Mouse (Mus musculus): ENCODE data around the gene Vps53. TPM values are rescaled to one million over a fixed set of nuclear protein-coding genes. Genes with fewer than 3 reads are reported as not detected.
"Not testable (repeated sequence)": the region's sequence is repeated elsewhere in the genome, so short reads cannot be mapped to it uniquely, and the experiment has no call there.

Gene Vps53
- total RNA-seq, 1 experiment from 2014 or later, result 55.1 TPM

- no peak for DNase-seq
Observed at GRCm38 (mm10) chr11:76010838-76011624, 168.4 kb downstream of the Vps53 start.

GRCm38 (mm10) chr11:76009101-76009500, 170.3 kb downstream of the Vps53 start:
- DNase-seq, result no peak

GRCm38 (mm10) chr11:76008162-76008561, 171.3 kb downstream of the Vps53 start:
- no peak for DNase-seq

- not testable (repeated sequence) for DNase-seq
Observed at GRCm38 (mm10) chr11:76004276-76004675, 175.2 kb downstream of the Vps53 start.

- DNase-seq, result no peak
Observed at GRCm38 (mm10) chr11:76001237-76001878, 178.1 kb downstream of the Vps53 start.

- no peak for DNase-seq
Observed at GRCm38 (mm10) chr11:76000701-76001100, 178.7 kb downstream of the Vps53 start.

GRCm38 (mm10) chr11:75999440-76000155, 179.8 kb downstream of the Vps53 start, which contains the start of gene 1700016K19Rik:
Gene 1700016K19Rik, plus strand, starts transcription at chr11:75999912.
- DNase-seq, result peak; percentile 77

Other genes starting within 250 kb of the Vps53 start
- gene Rph3al, start 241.2 kb downstream of the Vps53 start, total RNA-seq (2021), result 17.2 and 19.4 TPM in 2 replicates
- gene 1700016K19Rik, start 179.7 kb downstream of the Vps53 start, total RNA-seq (2021), result not detected in 2 replicates
- gene Rflnb, start 151.9 kb downstream of the Vps53 start, total RNA-seq (2021), result 19.3 and 20.2 TPM in 2 replicates
- 6.8 and 9.2 TPM in 2 replicates for gene Fam57a, start within 50 bp of the Vps53 start, total RNA-seq (2021)
- 1.2 TPM in 1 of 2 replicates, not detected in the other for gene Dbil5, start 38.0 kb upstream of the Vps53 start, total RNA-seq (2021)
- gene Gemin4, start 38.0 kb upstream of the Vps53 start, total RNA-seq (2021), result 6.9 and 9.8 TPM in 2 replicates
- 17.8 and 18.6 TPM in 2 replicates for gene Mrm3, start 64.1 kb upstream of the Vps53 start, total RNA-seq (2021)
- 94.1 and 99.7 TPM in 2 replicates for gene Glod4, start 64.1 kb upstream of the Vps53 start, total RNA-seq (2021)
- 23.8 and 29.5 TPM in 2 replicates for gene Nxn, start 219.5 kb upstream of the Vps53 start, total RNA-seq (2021)
- gene Timm22, start 227.3 kb upstream of the Vps53 start, total RNA-seq (2021), result 38.9 and 47.4 TPM in 2 replicates

Data from adrenal gland, postnatal 25 days (tissue).